In the genomic region with DNA sequence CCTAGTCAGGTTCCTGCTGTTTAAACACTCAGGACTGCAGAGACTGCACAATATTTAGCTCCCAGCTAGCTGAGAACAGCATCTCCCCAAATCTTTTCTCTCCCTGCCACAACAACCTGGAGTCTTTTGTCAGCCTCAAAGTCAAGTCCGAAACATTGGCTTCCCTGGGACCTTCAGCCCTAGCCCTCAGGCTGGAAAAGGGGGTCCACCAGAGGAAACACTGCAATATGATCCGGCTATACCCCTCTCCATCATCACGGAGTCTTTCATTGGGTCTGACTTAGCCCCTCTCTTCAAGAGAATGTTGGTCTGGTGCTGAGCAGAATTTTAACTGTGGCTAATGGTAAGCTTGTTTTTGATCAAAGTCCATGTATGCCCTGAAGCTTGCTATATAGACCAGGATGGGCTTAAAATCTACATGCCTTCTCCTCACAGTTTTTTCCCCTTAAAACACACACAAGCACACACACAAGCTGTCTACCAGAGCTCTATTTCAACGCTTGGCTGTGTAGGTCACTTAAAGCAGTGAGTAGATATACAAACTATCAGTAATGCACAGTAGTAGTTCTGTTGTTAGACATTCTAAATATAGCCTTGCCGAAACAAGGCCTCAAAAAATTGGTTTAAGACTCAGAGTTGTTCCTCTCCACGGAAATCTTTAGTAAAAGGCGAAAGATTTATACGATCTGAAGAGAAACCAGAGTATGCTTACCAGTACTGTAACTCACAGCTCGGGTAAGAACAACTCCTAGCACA, we compare ENCODE assay signal across 8 mouse cellular contexts. TPM values are rescaled to one million over a fixed set of nuclear protein-coding genes. Genes with fewer than 3 reads are reported as not detected.
DNase-seq lines count a peak whose midpoint lies in the region; ATAC-seq and TF ChIP-seq lines count a peak whose summit lies in the region.

No protein-coding gene starts in this region.

- WGBS in forebrain, embryonic 10.5 days: 7% methylated on average over 9 of the region's 9 CpGs
- 2% methylated on average over 9 of the region's 9 CpGs for WGBS in limb, embryonic 14.5 days
- WGBS in neural tube, embryonic 15.5 days: 6% methylated on average over 9 of the region's 9 CpGs

- no peak for TF ChIP-seq CTCF in layer of hippocampus, adult 2 months (conservative IDR thresholded peaks at IDR 0.05)
- TF ChIP-seq CTCF in Patski (IDR thresholded peaks at IDR 0.05): no peak

- H3K27ac ChIP-seq in layer of hippocampus, adult 2 months: peak overlapping the region; percentile 97
- peak overlapping the region; percentile 95 for H3K27ac ChIP-seq in forebrain, embryonic 10.5 days
- H3K27ac ChIP-seq in limb, embryonic 14.5 days (replicated peaks; ENCODE audit: low read depth, low read length): peak overlapping the region; percentile 65
- peak overlapping the region; percentile 84 for H3K27ac ChIP-seq in neural tube, embryonic 15.5 days (replicated peaks)

- H3K4me3 ChIP-seq in layer of hippocampus, adult 2 months: peak overlapping the region; percentile 36; the same call in 1 of the 2 replicates
- H3K4me3 ChIP-seq in forebrain, embryonic 10.5 days: peak overlapping the region; percentile 22
- peak overlapping the region; percentile 21; the same call in 1 of the 2 replicates for H3K4me3 ChIP-seq in limb, embryonic 14.5 days (replicated peaks; ENCODE audit: low read length)
- H3K4me3 ChIP-seq in neural tube, embryonic 15.5 days (replicated peaks): peak overlapping the region; percentile 24

- peaks cover 71% of the 10 kb centered on the region for H3K4me1 ChIP-seq in forebrain, embryonic 10.5 days
- peaks cover 10% of the 10 kb centered on the region for H3K4me1 ChIP-seq in limb, embryonic 14.5 days (ENCODE audit: control insufficient read depth, insufficient read depth, low read length)
- H3K4me1 ChIP-seq in neural tube, embryonic 15.5 days: peaks cover 32% of the 10 kb centered on the region

- TF ChIP-seq POLR2A in limb, embryonic 14.5 days (IDR thresholded peaks at IDR 0.05; ENCODE audit: borderline replicate concordance, extremely low read depth, insufficient read depth, insufficient read length): peak; percentile 86; the same call in 1 of the 2 replicates

- H3K4me2 ChIP-seq in limb, embryonic 14.5 days (replicated peaks; ENCODE audit: low read depth, low read length, severe bottlenecking): peak overlapping the region; percentile 36
- H3K4me2 ChIP-seq in neural tube, embryonic 15.5 days: peak overlapping the region; percentile 45

- H3K27me3 ChIP-seq in Patski: no peaks in the 10 kb centered on the region
- H3K27me3 ChIP-seq in forebrain, embryonic 10.5 days (ENCODE audit: poor library complexity, severe bottlenecking): no peaks in the 10 kb centered on the region
- H3K27me3 ChIP-seq in limb, embryonic 14.5 days (ENCODE audit: control insufficient read depth, insufficient read depth, low read length): no peaks in the 10 kb centered on the region
- no peaks in the 10 kb centered on the region for H3K27me3 ChIP-seq in neural tube, embryonic 15.5 days (replicated peaks)

- H3K9me3 ChIP-seq in forebrain, embryonic 10.5 days: no peaks in the 10 kb centered on the region
- H3K9me3 ChIP-seq in limb, embryonic 14.5 days (ENCODE audit: control insufficient read depth, low read length): no peaks in the 10 kb centered on the region
- H3K9me3 ChIP-seq in neural tube, embryonic 15.5 days (replicated peaks): no peaks in the 10 kb centered on the region

- peak overlapping the region; percentile 43 for H3K9ac ChIP-seq in limb, embryonic 14.5 days (ENCODE audit: low read depth, low read length, severe bottlenecking)
- H3K9ac ChIP-seq in neural tube, embryonic 15.5 days (replicated peaks): 0 out of 2 replicates have a peak overlapping the region, but pooled peaks have one; percentile 26

- POLR2A ChIA-PET in Patski (lab: Charles Lee): interaction anchor here (0.6 to 1.2 kb wide), 3 partner anchors 9 to 184 kb away, joined by 3 to 4 read pairs (median 4); no protein-coding TSS in a partner anchor

- H3K36me3 ChIP-seq in forebrain, embryonic 10.5 days (replicated peaks): no peaks in the 10 kb centered on the region
- no peaks in the 10 kb centered on the region for H3K36me3 ChIP-seq in limb, embryonic 14.5 days (ENCODE audit: control insufficient read depth, insufficient read depth, low read length)
- no peaks in the 10 kb centered on the region for H3K36me3 ChIP-seq in neural tube, embryonic 15.5 days

- CTCF ChIA-PET in Patski (lab: Charles Lee): interaction anchor here (0.9 to 3.4 kb wide), 5 partner anchors 19 to 265 kb away, joined by 3 to 22 read pairs (median 7); no protein-coding TSS in a partner anchor

- peak; percentile 47 for ATAC-seq in Patski
- peak; percentile 91 for ATAC-seq in limb, embryonic 14.5 days (ENCODE audit: low FRiP score, low read depth)
- ATAC-seq in neural tube, embryonic 15.5 days (ENCODE audit: low FRiP score): peak; percentile 82

- in situ Hi-C loops in Patski (cut with MboI; ENCODE audit: low pct_unique_long_range_greater_than_20kb): no loop called here

- no peak for DNase-seq in layer of hippocampus, adult 2 months (ENCODE audit: low spot score in 2 of 2)
- no peak for DNase-seq in layer of hippocampus, adult 9-10 months (ENCODE audit: low spot score)
- DNase-seq in Patski (ENCODE audit: low read depth, low spot score): no peak
- peak; percentile 71 for DNase-seq in forebrain, embryonic 10.5 days (ENCODE audit: extremely low spot score, low spot score)
- peak; percentile 94 for DNase-seq in limb, embryonic 14.5 days (ENCODE audit: low spot score)
- no peak for DNase-seq in layer of hippocampus, postnatal 14 days (ENCODE audit: low spot score in 2 of 2)
- DNase-seq in cerebellum, adult 9-11 months: no peak

RNA-seq across cellular contexts. Expression of a gene that starts 1.0 kb away (rescaled TPM):
- 1 to 10 TPM; 5.0 to 5.1 TPM for total RNA-seq in layer of hippocampus, adult 2 months (2021)
- 7.0 TPM for polyA plus RNA-seq in Patski (2021)
- 7.0 and 8.5 TPM in 2 replicates for polyA plus RNA-seq in forebrain, embryonic 10.5 days (2016; fragmentation: Nextera tagmentation; extraction: Ambion mirVana)
- polyA plus RNA-seq in limb, embryonic 14.5 days (2012; rRNA removed): 7.6 and 8.3 TPM in 2 replicates
- 6.5 and 7.6 TPM in 2 replicates for polyA plus RNA-seq in limb, embryonic 14.5 days (2014; fragmentation: Nextera tagmentation; extraction: Ambion mirVana)
- polyA plus RNA-seq in neural tube, embryonic 15.5 days (2015; fragmentation: Nextera tagmentation; extraction: Ambion mirVana): 6.4 and 8.9 TPM in 2 replicates
- 1 to 10 TPM; 4.1 TPM for total RNA-seq in layer of hippocampus, postnatal 14 days (2021)

RNA-seq across cellular contexts. Expression of a gene that starts 55.2 kb away (rescaled TPM):
- total RNA-seq in layer of hippocampus, adult 2 months (2021): 1 to 10 TPM; 3.5 to 4.9 TPM
- not detected for polyA plus RNA-seq in Patski (2021)
- polyA plus RNA-seq in forebrain, embryonic 10.5 days (2016; fragmentation: Nextera tagmentation; extraction: Ambion mirVana): 208 and 246 TPM in 2 replicates
- 1.2 and 1.4 TPM in 2 replicates for polyA plus RNA-seq in limb, embryonic 14.5 days (2012; rRNA removed)
- polyA plus RNA-seq in limb, embryonic 14.5 days (2014; fragmentation: Nextera tagmentation; extraction: Ambion mirVana): 1.0 and 1.1 TPM in 2 replicates
- 7.9 and 8.9 TPM in 2 replicates for polyA plus RNA-seq in neural tube, embryonic 15.5 days (2015; fragmentation: Nextera tagmentation; extraction: Ambion mirVana)
- 1 to 10 TPM; 5.3 to 6.1 TPM for total RNA-seq in layer of hippocampus, postnatal 14 days (2021)

Comparison
In these comparisons a context has a peak if more than half of its experiments do, and no peak if none do; other contexts are left out.
1. DNase-seq: peak in forebrain, embryonic 10.5 days (single experiment) and limb, embryonic 14.5 days (single experiment); none in layer of hippocampus, adult 2 months (0 of 2), layer of hippocampus, adult 9-10 months (single experiment), Patski (single experiment), layer of hippocampus, postnatal 14 days (0 of 2) and cerebellum, adult 9-11 months (single experiment).
2. RNA of a gene that starts 55.2 kb away (polyA plus RNA-seq): 208 to 246 TPM in forebrain, embryonic 10.5 days; 7.9 to 8.9 TPM in neural tube, embryonic 15.5 days, 1.0 to 1.4 TPM in limb, embryonic 14.5 days and not detected in Patski (single experiment); every median in the first group is over 10 times any median in the second.
3. Peak in every context shown above with its lines, with median percentiles within 50 percentile points of each other: H3K27ac ChIP-seq, H3K4me3 ChIP-seq and ATAC-seq.